Mouse (Mus musculus) left cerebral cortex, adult 2 months (tissue): ENCODE measurements around the gene Tnpo3. TPM values are rescaled to one million over a fixed set of nuclear protein-coding genes. Genes with fewer than 3 reads are reported as not detected.
"Not testable (repeated sequence)": the region's sequence is repeated elsewhere in the genome, so short reads cannot be mapped to it uniquely, and the experiment has no call there.

Experiments
- DNase-seq, 2 experiments: peaks; one replicate each; pipeline ENCODE4 v3.0.0; 2021 to 2022; ENCODE audit warnings: low spot score in 2 of 2, mixed read lengths in 1 of 2; ENCODE audit errors: extremely low spot score in 1 of 2
- H3K27ac ChIP-seq: fragments of 200-600 bp; 2 replicates; pipeline ENCODE4 v1.8.1; 2022
- H3K4me3 ChIP-seq: fragments of 200-600 bp; 2 replicates; pipeline ENCODE4 v1.8.1; 2022
- CTCF ChIP-seq: fragments of 200-600 bp; IDR thresholded peaks from 2 replicates; pipeline ENCODE4 v1.8.1; 2022; ENCODE audit warnings: antibody characterized with exemption, mild to moderate bottlenecking, moderate library complexity
- intact Hi-C: fragments of 180-260 bp; cut with DNase I; formaldehyde crosslinking; loops from one replicate; pipeline ENCODE4 v1.15.1; 2025
- total RNA-seq, 2 experiments: library from RNA; stranded (reverse); gene quantifications; 2 replicates each; pipeline ENCODE4 v1.2.3; 2021

Gene Tnpo3
- total RNA-seq, 2 experiments from 2014 or later = 72.7 to 73.3 TPM

DNA sequence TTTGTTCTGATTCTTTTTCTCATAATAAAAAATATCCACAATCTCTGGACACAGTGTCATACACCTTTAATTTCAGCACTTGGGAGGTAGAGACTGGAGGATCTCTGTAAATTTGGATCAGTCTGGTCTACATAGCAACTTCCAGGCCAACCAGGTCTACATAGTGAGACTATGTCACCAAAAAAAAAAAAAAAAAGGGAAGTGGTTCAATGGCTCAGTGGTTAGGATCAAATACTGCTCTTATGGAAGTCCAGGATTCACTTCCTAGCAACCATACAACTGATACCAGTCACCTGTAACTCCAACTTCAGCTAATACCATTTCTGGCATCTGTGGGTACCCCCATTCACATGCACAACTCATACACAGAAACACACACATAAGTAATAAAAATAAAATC is 9.5 kb downstream of the Tnpo3 start:
- Histone ChIP-seq H3K27ac (no peak overlapping the region), H3K4me3 (no peak overlapping the region)
- DNase-seq = no peak
- intact Hi-C loops = loop anchor here (10.0 kb wide), 2 partner anchors 215 to 705 kb away; partner anchors contain the start of gene Ube2h
- TF ChIP-seq CTCF = no peak

- no peak overlapping the region for H3K27ac ChIP-seq
- no peak for TF ChIP-seq CTCF
- no peak for DNase-seq
- intact Hi-C loops = no loop called here
- no peak overlapping the region for H3K4me3 ChIP-seq
These were observed 14.0 kb downstream of the Tnpo3 start for GRCm38 (mm10) chr6:29595656-29596055.

DNA sequence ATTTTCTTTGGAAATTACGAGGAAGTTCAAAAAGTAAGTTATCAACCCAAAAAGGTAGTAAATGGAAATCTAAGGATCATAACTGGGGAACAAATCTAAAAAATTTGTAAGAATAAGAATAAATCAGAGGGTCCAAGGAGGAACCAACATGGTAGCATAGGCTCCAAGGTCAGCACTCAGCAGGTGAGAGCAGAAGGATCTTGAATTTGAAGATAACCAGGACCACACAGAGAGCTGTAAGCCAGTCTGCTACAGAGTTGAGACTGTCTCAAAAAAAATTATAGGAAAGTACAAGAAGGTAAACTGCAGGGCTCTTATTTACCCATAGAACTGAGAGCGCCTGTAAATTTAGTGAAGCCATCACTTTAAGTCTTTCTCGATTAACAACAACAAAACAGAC is 28.5 kb downstream of the Tnpo3 start:
- TF ChIP-seq CTCF = no peak
- DNase-seq = no peak
- no peak overlapping the region for H3K27ac ChIP-seq
- intact Hi-C loops = loop anchor here (5.0 kb wide), 1 partner anchor 34 kb away; no protein-coding TSS in a partner anchor
- H3K4me3 ChIP-seq = no peak overlapping the region

DNA sequence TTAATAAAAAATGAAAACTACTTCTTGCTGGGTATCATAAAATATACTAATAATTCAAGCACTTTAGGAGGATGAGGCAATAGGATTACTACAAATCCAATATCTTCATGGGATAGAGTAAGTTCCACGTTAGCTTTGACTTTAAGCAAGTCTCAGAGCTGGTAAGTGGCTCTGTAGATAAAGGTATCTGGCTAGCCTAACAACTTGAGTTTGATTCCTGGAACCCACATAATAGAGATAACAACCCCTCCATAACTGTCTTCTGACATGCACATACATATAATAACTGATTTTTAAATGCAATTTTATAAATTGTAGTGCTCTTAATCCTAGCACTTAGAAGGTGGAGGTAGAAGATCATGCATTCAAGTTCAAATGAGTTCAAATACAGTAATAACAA is 28.9 kb downstream of the Tnpo3 start:
- no peak for TF ChIP-seq CTCF
- no peak overlapping the region for H3K27ac ChIP-seq
- H3K4me3 ChIP-seq = no peak overlapping the region
- intact Hi-C loops = loop anchor here (5.0 kb wide), 1 partner anchor 33 kb away; no protein-coding TSS in a partner anchor
- no peak for DNase-seq

- H3K4me3 ChIP-seq, DNase-seq, H3K27ac ChIP-seq, intact Hi-C loops: not testable (repeated sequence)
- TF ChIP-seq CTCF = peak; percentile 21
These were observed 33.3 kb downstream of the Tnpo3 start for GRCm38 (mm10) chr6:29576388-29576787.

DNA sequence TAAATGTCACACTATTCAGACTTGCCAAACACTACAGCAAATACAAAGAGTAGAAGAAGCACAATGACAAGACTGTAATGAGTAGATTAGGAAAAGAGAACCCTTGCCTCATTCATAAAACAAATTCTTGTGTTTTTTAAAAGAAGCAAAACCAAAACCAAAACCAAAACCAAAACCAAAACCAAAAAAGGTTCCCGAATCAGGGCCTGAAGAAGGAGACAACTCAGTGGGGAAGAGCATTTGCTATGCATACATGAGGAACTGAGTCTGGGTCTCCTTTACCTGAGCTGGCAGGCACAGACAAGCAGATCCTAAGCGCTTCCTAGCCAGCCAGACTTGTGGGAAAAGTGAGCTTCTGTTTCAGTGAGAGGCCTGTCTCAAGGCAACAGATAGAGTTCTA is 52.6 kb downstream of the Tnpo3 start:
- DNase-seq = no peak
- no peak for TF ChIP-seq CTCF
- intact Hi-C loops = no loop called here
- H3K27ac ChIP-seq = no peak overlapping the region
- no peak overlapping the region for H3K4me3 ChIP-seq

DNA sequence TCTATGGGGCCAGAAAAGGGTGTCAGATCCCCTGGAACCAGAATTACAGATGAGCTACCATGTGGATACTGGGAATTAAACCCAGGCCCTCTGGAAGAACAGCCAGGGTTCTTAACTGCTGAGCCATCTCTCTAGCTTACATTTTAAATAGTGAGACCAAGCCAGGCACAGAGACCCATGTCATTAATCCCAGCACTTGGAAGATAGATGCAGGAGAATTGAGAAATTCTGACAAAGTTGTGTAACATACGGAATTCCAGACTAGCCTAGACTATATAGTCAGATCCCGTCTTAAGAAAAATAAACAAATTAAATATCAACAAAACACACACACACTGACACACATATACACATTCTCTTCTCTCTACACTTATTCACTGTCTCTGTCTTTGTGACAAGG is 57.2 kb downstream of the Tnpo3 start:
- TF ChIP-seq CTCF = no peak
- no peak for DNase-seq
- intact Hi-C loops = no loop called here
- Histone ChIP-seq H3K27ac (no peak overlapping the region), H3K4me3 (no peak overlapping the region)

DNA sequence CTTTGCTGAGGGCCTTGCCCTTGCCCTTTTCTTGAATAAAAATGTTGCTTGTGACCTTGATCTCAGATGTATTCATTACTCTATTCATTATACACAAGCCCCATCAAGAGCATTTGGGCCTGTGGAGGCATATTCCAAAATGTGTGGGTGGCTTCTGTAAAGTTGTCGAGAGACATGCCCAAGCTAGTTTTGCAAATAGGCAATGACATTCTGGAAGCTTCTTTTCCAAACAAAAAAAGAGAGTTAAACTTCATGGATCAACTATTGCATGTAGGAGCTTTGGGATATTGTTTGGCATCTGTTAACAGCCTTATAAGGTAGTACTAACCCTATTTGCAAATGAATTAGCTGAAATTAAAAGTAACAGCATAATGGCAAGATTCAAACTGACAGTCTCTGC is 61.6 kb downstream of the Tnpo3 start:
- intact Hi-C loops = loop anchor here (5.0 kb wide), 1 partner anchor 34 kb away; no protein-coding TSS in a partner anchor
- DNase-seq = no peak
- no peak overlapping the region for H3K27ac ChIP-seq
- H3K4me3 ChIP-seq = no peak overlapping the region
- no peak for TF ChIP-seq CTCF

DNA sequence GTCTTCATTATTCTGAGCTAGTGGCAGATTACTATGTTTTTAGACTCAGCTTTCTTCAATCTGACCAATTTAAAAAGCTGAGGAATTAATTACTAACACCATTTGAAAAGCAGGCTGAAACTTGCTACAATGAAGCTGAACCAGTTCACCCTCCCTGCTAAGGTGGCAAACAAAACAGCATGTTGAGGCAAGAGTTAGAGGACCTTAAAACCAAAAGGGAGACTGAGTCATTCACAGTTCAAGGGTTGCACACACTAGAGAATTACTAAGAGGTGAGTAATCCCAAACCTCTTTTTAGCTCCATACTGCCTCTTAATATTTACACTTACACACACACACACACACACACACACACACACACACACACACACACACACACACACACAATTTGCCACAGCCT is 62.1 kb downstream of the Tnpo3 start:
- TF ChIP-seq CTCF = no peak
- intact Hi-C loops = loop anchor here (5.0 kb wide), 1 partner anchor 35 kb away; no protein-coding TSS in a partner anchor

DNA sequence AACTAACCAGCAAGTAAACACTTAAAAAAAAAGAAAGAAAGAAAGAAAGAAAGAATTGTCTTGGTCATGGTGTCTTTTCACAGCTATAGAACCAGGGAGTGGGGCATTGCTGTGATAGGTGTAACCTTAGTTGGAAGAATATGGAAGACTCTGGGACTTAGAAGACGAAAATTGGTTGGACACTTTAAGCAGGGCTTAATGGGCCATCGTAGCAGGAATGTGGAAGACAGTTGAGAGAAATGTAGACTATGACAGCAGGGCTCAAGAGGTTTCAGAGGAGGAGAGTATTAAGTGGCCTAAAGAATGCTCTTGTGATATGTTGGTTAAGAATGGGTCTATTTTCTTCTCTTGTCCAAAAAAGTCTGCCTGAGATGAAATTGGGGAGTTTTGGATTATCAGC is 64.1 kb downstream of the Tnpo3 start:
- Histone ChIP-seq H3K4me3 (no peak overlapping the region), H3K27ac (no peak overlapping the region)
- TF ChIP-seq CTCF = no peak
- intact Hi-C loops = loop anchor here (5.0 kb wide), 1 partner anchor 37 kb away; no protein-coding TSS in a partner anchor
- DNase-seq = no peak

More for the DNA sequence above, 62.1 kb downstream of the Tnpo3 start:
- Histone ChIP-seq H3K4me3 (no peak overlapping the region), H3K27ac (no peak overlapping the region)
- no peak for DNase-seq

DNA sequence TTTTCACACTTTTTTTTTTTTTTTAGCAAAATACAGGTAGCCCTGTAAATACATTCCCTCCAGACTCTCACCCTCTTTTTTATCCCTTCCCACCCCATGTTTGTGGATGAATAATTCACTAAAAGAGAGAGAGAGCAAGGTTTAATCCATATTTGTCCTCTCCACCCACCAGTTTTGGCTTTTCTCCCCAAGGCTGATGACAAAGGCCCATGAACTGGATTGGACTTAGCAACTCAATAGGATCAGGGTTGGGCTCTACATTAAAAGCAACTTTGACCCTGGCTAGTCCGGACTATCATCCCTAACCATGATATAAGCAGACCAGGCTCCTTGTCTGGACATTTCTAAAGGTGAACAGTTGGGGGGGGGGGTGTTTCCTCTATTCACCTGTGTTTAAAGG is 68.7 kb downstream of the Tnpo3 start:
- no peak for DNase-seq
- H3K27ac ChIP-seq = no peak overlapping the region
- no peak for TF ChIP-seq CTCF
- intact Hi-C loops = no loop called here
- no peak overlapping the region for H3K4me3 ChIP-seq

DNA sequence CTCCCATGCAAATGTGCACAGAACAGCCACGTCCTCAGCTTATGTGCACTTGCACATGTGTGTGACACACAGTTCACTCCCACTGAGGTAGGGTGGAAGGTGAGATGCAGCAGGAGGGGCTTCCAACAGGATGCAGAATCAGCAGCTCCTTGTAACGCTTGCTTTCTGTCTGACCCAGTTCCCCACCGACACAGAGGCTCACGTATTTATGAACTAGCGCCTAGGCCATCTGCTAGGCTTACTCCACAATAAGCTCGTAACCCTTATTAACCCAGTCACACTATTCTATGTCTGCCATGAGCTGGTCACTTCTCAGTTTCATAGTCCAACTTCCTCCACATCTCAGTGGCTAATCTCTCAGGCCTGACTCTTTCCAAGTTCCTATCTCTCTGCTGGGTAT is 69.5 kb downstream of the Tnpo3 start:
- DNase-seq = no peak
- intact Hi-C loops = no loop called here
- no peak overlapping the region for H3K4me3 ChIP-seq
- no peak for TF ChIP-seq CTCF
- no peak overlapping the region for H3K27ac ChIP-seq

DNA sequence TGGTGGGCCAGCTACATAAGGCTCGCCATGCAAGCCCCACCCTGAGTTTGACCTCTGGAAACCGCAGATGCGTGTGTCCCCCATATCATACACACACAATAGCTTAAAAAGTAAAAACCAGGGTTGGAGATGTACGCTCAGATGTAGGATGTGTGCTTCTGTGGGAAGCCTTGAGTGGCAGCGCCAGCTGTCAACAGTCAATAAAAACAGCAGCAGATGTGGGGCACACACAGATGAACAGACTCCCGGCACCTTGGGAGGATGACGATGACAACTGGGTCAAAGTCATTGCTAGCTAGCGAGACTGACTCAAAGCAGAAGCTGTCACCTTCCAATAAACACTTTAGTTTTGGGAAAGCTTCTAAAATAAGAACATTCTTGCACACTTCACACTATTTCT is 70.2 kb downstream of the Tnpo3 start:
- intact Hi-C loops = no loop called here
- no peak overlapping the region for H3K4me3 ChIP-seq
- no peak for TF ChIP-seq CTCF
- H3K27ac ChIP-seq = no peak overlapping the region
- no peak for DNase-seq
